Mouse (Mus musculus) megakaryocyte, embryonic 14.5 days (primary cell): Measurements from ENCODE around the gene Ostn.

Source experiments
- FLI1 ChIP-seq: IDR thresholded peaks from 2 replicates; pipeline ENCODE4 v1.6.1; 2012; ENCODE audit warnings: low read length, inconsistent platforms, mixed read lengths
- GATA1 ChIP-seq: IDR thresholded peaks from 3 replicates; pipeline ENCODE4 v1.6.1; 2012; ENCODE audit warnings: mixed read lengths, low read length, inconsistent platforms, borderline replicate concordance

GRCm38 (mm10) chr16:27326463-27326862 is 19.2 kb downstream of the Ostn start:
- TF ChIP-seq GATA1 = no peak
- TF ChIP-seq FLI1 = no peak
